Mouse (Mus musculus): ENCODE data around the gene Stard3.

The Stard3 gene

GRCm38 (mm10) chr11:98394301-98394700 lies 36.1 kb downstream of the Stard3 start:
- DNase-seq (ENCODE audit: low read depth, low spot score), result no peak

GRCm38 (mm10) chr11:98395041-98395440 lies 36.9 kb downstream of the Stard3 start:
- DNase-seq (ENCODE audit: low read depth, low spot score), result no peak

GRCm38 (mm10) chr11:98397946-98398345 lies 39.8 kb downstream of the Stard3 start:
- DNase-seq (ENCODE audit: low read depth, low spot score), result no peak

- DNase-seq (ENCODE audit: low read depth, low spot score), result peak; percentile 81
Observed at GRCm38 (mm10) chr11:98400161-98400726, 42.1 kb downstream of the Stard3 start, which contains the start of gene Pgap3. Gene Pgap3 (minus strand): TSS chr11:98400490.

GRCm38 (mm10) chr11:98400816-98401215 lies 42.6 kb downstream of the Stard3 start:
- no peak for DNase-seq (ENCODE audit: low read depth, low spot score)

- DNase-seq (ENCODE audit: low read depth, low spot score), result no peak
Observed at GRCm38 (mm10) chr11:98406621-98407020, 48.5 kb downstream of the Stard3 start.

GRCm38 (mm10) chr11:98408872-98409271 lies 50.7 kb downstream of the Stard3 start:
- no peak for DNase-seq (ENCODE audit: low read depth, low spot score)

GRCm38 (mm10) chr11:98409341-98409822 lies 51.2 kb downstream of the Stard3 start:
- DNase-seq (ENCODE audit: low read depth, low spot score), result no peak

GRCm38 (mm10) chr11:98412273-98412796 lies 54.2 kb downstream of the Stard3 start, which contains the start of gene Erbb2:
Gene Erbb2 (plus strand): TSS chr11:98412470.
- DNase-seq (ENCODE audit: low read depth, low spot score), result no peak

- no peak for DNase-seq (ENCODE audit: low read depth, low spot score)
Observed at GRCm38 (mm10) chr11:98412797-98413301, 54.7 kb downstream of the Stard3 start.

- no peak for DNase-seq (ENCODE audit: low read depth, low spot score)
Observed at GRCm38 (mm10) chr11:98413731-98414130, 55.6 kb downstream of the Stard3 start.

- DNase-seq (ENCODE audit: low read depth, low spot score), result no peak
Observed at GRCm38 (mm10) chr11:98414162-98414561, 56.0 kb downstream of the Stard3 start.

- DNase-seq (ENCODE audit: low read depth, low spot score), result no peak
Observed at GRCm38 (mm10) chr11:98417074-98417473, 58.9 kb downstream of the Stard3 start.

- no peak for DNase-seq (ENCODE audit: low read depth, low spot score)
Observed at GRCm38 (mm10) chr11:98418273-98418672, 60.1 kb downstream of the Stard3 start.

GRCm38 (mm10) chr11:98418939-98419547 lies 60.9 kb downstream of the Stard3 start:
- no peak for DNase-seq (ENCODE audit: low read depth, low spot score)

- DNase-seq (ENCODE audit: low read depth, low spot score), result no peak
Observed at GRCm38 (mm10) chr11:98426592-98426991, 68.4 kb downstream of the Stard3 start.

- DNase-seq (ENCODE audit: low read depth, low spot score), result no peak
Observed at GRCm38 (mm10) chr11:98428436-98428835, 70.3 kb downstream of the Stard3 start.

Data from brain, embryonic 18.5 days (tissue).